Mouse (Mus musculus) bone marrow macrophage, adult 2 months (primary cell): Measurements from ENCODE around the gene Mrpl53.

Experiments used
- CTCF ChIP-seq: IDR thresholded peaks from 2 replicates; pipeline ENCODE4 v1.5.1; 2012; ENCODE audit warnings: low read depth, mild to moderate bottlenecking, low read length, moderate library complexity
- POLR2A ChIP-seq: IDR thresholded peaks from 2 replicates; pipeline ENCODE4 v1.6.1; 2012; ENCODE audit warnings: mild to moderate bottlenecking, low read depth, low read length, borderline replicate concordance

GRCm38 (mm10) chr6:83083497-83083896 lies 25.3 kb upstream of the Mrpl53 start:
- TF ChIP-seq CTCF, result no peak
- no peak for TF ChIP-seq POLR2A
